In the genomic region with DNA sequence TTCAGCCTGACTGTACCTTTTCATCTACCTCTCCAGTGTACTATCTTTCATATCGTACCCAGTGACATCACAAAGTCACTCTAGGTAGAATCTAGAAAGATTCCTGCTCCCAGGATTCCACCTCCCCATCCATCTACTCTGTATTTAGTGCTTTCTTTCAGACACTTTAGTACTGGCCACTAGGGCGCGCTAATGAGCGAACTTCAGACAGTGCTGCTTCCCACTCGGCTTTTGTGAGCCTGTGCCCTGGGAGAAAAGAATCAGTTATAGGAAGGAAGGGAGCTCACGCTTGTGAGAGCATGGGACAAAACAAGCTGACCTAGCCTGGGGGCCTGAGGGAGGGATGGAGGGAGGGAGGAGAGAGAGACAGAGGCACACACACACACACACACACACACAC, we compare ENCODE assay signal across 9 mouse cellular contexts.
DNase-seq lines count a peak whose midpoint lies in the region; ATAC-seq and TF ChIP-seq lines count a peak whose summit lies in the region.
"Had no signal": no experiment of that assay in that cellular context is flagged by ENCODE, and none has a peak within 500 bp of the region (broad histone marks: within the 10 kb centered on the region; RNA-seq: fewer than 3 reads in every experiment).

No protein-coding gene starts in this region.

- DNase-seq in adrenal gland, postnatal 10 days: peak; percentile 56
- no peak for DNase-seq in adrenal gland, adult 8-10 months
- peak in 1 of 2 experiments; percentile 35 for DNase-seq in left cerebral cortex, adult 2 months (ENCODE audit: extremely low spot score in 1 of 2, low spot score in 2 of 2)
- DNase-seq in left cerebral cortex, adult 8-10 months (ENCODE audit: low spot score in 2 of 2): no peak
- DNase-seq in cerebellum, postnatal 25 days: peak; percentile 39 to 72
- DNase-seq in kidney, postnatal 14 days: peak; percentile 27

- H3K4me3 ChIP-seq in left cerebral cortex, adult 2 months: no peak overlapping the region
- H3K4me3 ChIP-seq: limb, embryonic 15.5 days had no signal

- intact Hi-C loops in left cerebral cortex, adult 2 months (cut with DNase I): no loop called here

- H3K27ac ChIP-seq in left cerebral cortex, adult 2 months: no peak overlapping the region
- H3K27ac ChIP-seq: limb, embryonic 15.5 days had no signal

- TF ChIP-seq CTCF in left cerebral cortex, adult 2 months (IDR thresholded peaks at IDR 0.05): peak; percentile 64

- peak; percentile 77 for ATAC-seq in megakaryocyte progenitor cell, adult 5-6 weeks (replicated peaks; ENCODE audit: poor library complexity)
- no peak for ATAC-seq in activated CD4-positive, CD25-positive, alpha-beta regulatory T cell, adult 4 months

Comparison
In these comparisons a context has a peak if more than half of its experiments do, and no peak if none do; other contexts are left out.
1. DNase-seq: peak in adrenal gland, postnatal 10 days (single experiment), cerebellum, postnatal 25 days (2 of 2) and kidney, postnatal 14 days (single experiment); none in adrenal gland, adult 8-10 months (single experiment) and left cerebral cortex, adult 8-10 months (0 of 2).